8 mouse cellular contexts compared by ENCODE assay signal in genomic region chr4:44973450-44973849, GRCm38 (mm10). TPM values are rescaled to one million over a fixed set of nuclear protein-coding genes. Genes with fewer than 3 reads are reported as not detected.
DNase-seq lines count a peak whose midpoint lies in the region; ATAC-seq and TF ChIP-seq lines count a peak whose summit lies in the region.

No protein-coding gene starts in this region.

- no peaks in the 10 kb centered on the region for H3K9me3 ChIP-seq in embryonic facial prominence, embryonic 12.5 days
- no peaks in the 10 kb centered on the region for H3K9me3 ChIP-seq in midbrain, embryonic 12.5 days

- intact Hi-C loops in left cerebral cortex, postnatal 4 days (cut with DNase I): no loop called here

- no peaks in the 10 kb centered on the region for H3K4me1 ChIP-seq in embryonic facial prominence, embryonic 12.5 days
- H3K4me1 ChIP-seq in midbrain, embryonic 12.5 days: peaks cover 11% of the 10 kb centered on the region; the same call in 1 of the 2 replicates
- 0 out of 2 replicates have a peak, but pooled peaks cover 3% of the 10 kb centered on the region for H3K4me1 ChIP-seq in small intestine, adult 2 months (ENCODE audit: control insufficient read depth, insufficient read depth, insufficient read length, low read length)

- no peaks in the 10 kb centered on the region for H3K27me3 ChIP-seq in embryonic facial prominence, embryonic 12.5 days
- H3K27me3 ChIP-seq in midbrain, embryonic 12.5 days: no peaks in the 10 kb centered on the region; the same call in 1 of the 2 replicates
- H3K27me3 ChIP-seq in small intestine, adult 2 months (ENCODE audit: control insufficient read depth, insufficient read depth, low read length): no peaks in the 10 kb centered on the region

- DNase-seq in 3134 (ENCODE audit: extremely low read depth, insufficient read length, low spot score): peak; percentile 78
- DNase-seq in adrenal gland, postnatal 25 days: peak; percentile 90
- DNase-seq in heart, adult 11 months: peak; percentile 97
- peak; percentile 89 for DNase-seq in kidney, adult 11 months
- DNase-seq in left cerebral cortex, postnatal 4 days: peak; percentile 96

- 16% methylated on average over 9 of the region's 9 CpGs for WGBS in embryonic facial prominence, embryonic 12.5 days
- WGBS in midbrain, embryonic 12.5 days: 12% methylated on average over 9 of the region's 9 CpGs
- WGBS in small intestine, adult 2 months: 11% methylated on average over 9 of the region's 9 CpGs

- H3K9ac ChIP-seq in embryonic facial prominence, embryonic 12.5 days: no peak overlapping the region
- H3K9ac ChIP-seq in midbrain, embryonic 12.5 days (replicated peaks): no peak overlapping the region

- no peak for TF ChIP-seq POLR2A in small intestine, adult 2 months (IDR thresholded peaks at IDR 0.05; ENCODE audit: low read depth, low read length)

- H3K4me2 ChIP-seq in embryonic facial prominence, embryonic 12.5 days (replicated peaks): peak overlapping the region; percentile 27
- peak overlapping the region; percentile 31 for H3K4me2 ChIP-seq in midbrain, embryonic 12.5 days (replicated peaks)

- 0 out of 2 replicates have a peak overlapping the region, but pooled peaks have one; percentile 4 for H3K4me3 ChIP-seq in embryonic facial prominence, embryonic 12.5 days
- H3K4me3 ChIP-seq in midbrain, embryonic 12.5 days: no peak overlapping the region
- peak overlapping the region; percentile 27 for H3K4me3 ChIP-seq in small intestine, adult 2 months (ENCODE audit: low read depth, low read length)

- ATAC-seq in embryonic facial prominence, embryonic 12.5 days (ENCODE audit: insufficient number of reproducible peaks, insufficient read depth, low FRiP score, low TSS enrichment): no peak
- no peak for ATAC-seq in midbrain, embryonic 12.5 days (ENCODE audit: low FRiP score, low read depth)

- no peaks in the 10 kb centered on the region for H3K36me3 ChIP-seq in embryonic facial prominence, embryonic 12.5 days
- H3K36me3 ChIP-seq in midbrain, embryonic 12.5 days: no peaks in the 10 kb centered on the region
- no peaks in the 10 kb centered on the region for H3K36me3 ChIP-seq in small intestine, adult 2 months (ENCODE audit: control insufficient read depth, insufficient read depth, low read length)

- no peak overlapping the region for H3K27ac ChIP-seq in embryonic facial prominence, embryonic 12.5 days
- H3K27ac ChIP-seq in midbrain, embryonic 12.5 days (replicated peaks): no peak overlapping the region
- no peak overlapping the region for H3K27ac ChIP-seq in small intestine, adult 2 months (ENCODE audit: insufficient read depth, low read depth, low read length)

- peak; percentile 93 for TF ChIP-seq CTCF in small intestine, adult 2 months (IDR thresholded peaks at IDR 0.05; ENCODE audit: extremely low read depth, insufficient read length, insufficient replicate concordance, low read depth, low read length)

RNA-seq across cellular contexts. Expression of gene Grhpr, which starts 7.7 kb away (rescaled TPM):
- 196 and 217 TPM in 2 replicates for total RNA-seq in adrenal gland, postnatal 25 days (2021)
- 46.9 and 50.6 TPM in 2 replicates for polyA plus RNA-seq in embryonic facial prominence, embryonic 12.5 days (2016; fragmentation: Nextera tagmentation; extraction: Ambion mirVana)
- 10 to 100 TPM in 1 of 2 experiments, 1 to 10 TPM in 1; 9.8 to 12.0 TPM for total RNA-seq in left cerebral cortex, postnatal 4 days (2021)
- 31.6 and 31.8 TPM in 2 replicates for polyA plus RNA-seq in midbrain, embryonic 12.5 days (2016; fragmentation: Nextera tagmentation; extraction: Ambion mirVana)
- 32.6 and 32.9 TPM in 2 replicates for polyA plus RNA-seq in small intestine, adult 2 months (2012; rRNA removed)

RNA-seq across cellular contexts. Expression of gene Zbtb5, which starts 38.8 kb away (rescaled TPM):
- total RNA-seq in adrenal gland, postnatal 25 days (2021): 12.8 and 15.3 TPM in 2 replicates
- polyA plus RNA-seq in embryonic facial prominence, embryonic 12.5 days (2016; fragmentation: Nextera tagmentation; extraction: Ambion mirVana): 38.7 TPM in 2 replicates
- total RNA-seq in left cerebral cortex, postnatal 4 days (2021): 10 to 100 TPM; 30.9 to 33.0 TPM
- 49.7 TPM in 2 replicates for polyA plus RNA-seq in midbrain, embryonic 12.5 days (2016; fragmentation: Nextera tagmentation; extraction: Ambion mirVana)
- 2.0 and 6.3 TPM in 2 replicates for polyA plus RNA-seq in small intestine, adult 2 months (2012; rRNA removed)

RNA-seq across cellular contexts. Expression of gene Polr1e, which starts 44.9 kb away (rescaled TPM):
- total RNA-seq in adrenal gland, postnatal 25 days (2021): 13.1 and 14.3 TPM in 2 replicates
- 47.8 and 48.9 TPM in 2 replicates for polyA plus RNA-seq in embryonic facial prominence, embryonic 12.5 days (2016; fragmentation: Nextera tagmentation; extraction: Ambion mirVana)
- total RNA-seq in left cerebral cortex, postnatal 4 days (2021): 10 to 100 TPM; 21.0 to 22.6 TPM
- polyA plus RNA-seq in midbrain, embryonic 12.5 days (2016; fragmentation: Nextera tagmentation; extraction: Ambion mirVana): 40.7 and 46.3 TPM in 2 replicates
- polyA plus RNA-seq in small intestine, adult 2 months (2012; rRNA removed): 1.8 and 2.3 TPM in 2 replicates

Comparison
In these comparisons a context has a peak if more than half of its experiments do, and no peak if none do; other contexts are left out.
1. RNA of gene Polr1e, which starts 44.9 kb away (polyA plus RNA-seq): 47.8 to 48.9 TPM in embryonic facial prominence, embryonic 12.5 days and 40.7 to 46.3 TPM in midbrain, embryonic 12.5 days; 1.8 to 2.3 TPM in small intestine, adult 2 months; every median in the first group is over 10 times any median in the second.
2. Peak in every context shown above with its lines, with median percentiles within 50 percentile points of each other: DNase-seq.